Mouse (Mus musculus) forebrain, embryonic 14.5 days (tissue): ENCODE measurements around the gene Dusp1. TPM values are rescaled to one million over a fixed set of nuclear protein-coding genes. Genes with fewer than 3 reads are reported as not detected.

Experiments
- ATAC-seq: fragments of 200-750 bp; cut with Nextera tagmentation; 2 replicates; pipeline ENCODE4 v1.8.0; 2017; ENCODE audit warnings: mild to moderate bottlenecking, moderate library complexity
- DNase-seq: peaks from one replicate; pipeline ENCODE4 v3.0.0-alpha.2; 2015; ENCODE audit warnings: low spot score
- H3K27ac ChIP-seq: fragments of 300-500 bp; sonication (generic); 2 replicates; pipeline ENCODE4 v1.5.1; 2014; ENCODE audit warnings: low read depth, mild to moderate bottlenecking, control low read depth, low read length, moderate library complexity
- H3K27me3 ChIP-seq: fragments of 300-500 bp; sonication (generic); replicated peaks from 2 replicates; pipeline ENCODE4 v1.6.1; 2014; ENCODE audit warnings: low read length, control low read depth, mixed read lengths; ENCODE audit not compliant: control insufficient read depth, insufficient read depth
- H3K36me3 ChIP-seq: fragments of 300-500 bp; sonication (generic); 2 replicates; pipeline ENCODE4 v1.6.1; 2014; ENCODE audit warnings: low read length, control low read depth; ENCODE audit not compliant: control insufficient read depth, insufficient read depth
- H3K4me1 ChIP-seq: fragments of 300-500 bp; sonication (generic); 2 replicates; pipeline ENCODE4 v1.6.1; 2014; ENCODE audit warnings: antibody characterized with exemption, low read length, control low read depth; ENCODE audit not compliant: control insufficient read depth, insufficient read depth
- H3K4me2 ChIP-seq: fragments of 300-500 bp; sonication (generic); 2 replicates; pipeline ENCODE4 v1.6.1; 2014; ENCODE audit warnings: mild to moderate bottlenecking, control low read depth, low read length
- H3K4me3 ChIP-seq: fragments of 300-500 bp; sonication (generic); 2 replicates; pipeline ENCODE4 v1.5.1; 2014; ENCODE audit warnings: low read depth, low read length, control low read depth
- H3K9ac ChIP-seq: fragments of 300-500 bp; sonication (generic); 2 replicates; pipeline ENCODE4 v1.6.1; 2014; ENCODE audit warnings: mild to moderate bottlenecking, low read length, control low read depth, moderate library complexity
- H3K9me3 ChIP-seq: fragments of 300-500 bp; sonication (generic); replicated peaks from 2 replicates; pipeline ENCODE4 v1.6.1; 2016; ENCODE audit warnings: low read length, control low read depth, mixed read lengths; ENCODE audit not compliant: control insufficient read depth
- WGBS: fragments of 180-500 bp; shearing (Covaris S2); extraction: QIAGEN DNeasy Blood & Tissue Kit; methylation state at CpG from one replicate; pipeline ENCODE4 v1.1.7; 2014; 5-methylcytosine and 5-hydroxymethylcytosine counted together
- polyA plus RNA-seq: library from polyadenylated mRNA; unstranded; fragments of >200 nt; fragmentation: Nextera tagmentation; extraction: Ambion mirVana; gene quantifications from 2 replicates; pipeline ENCODE4 v1.2.1, GENCODE M21; 2014

Gene Dusp1
- polyA plus RNA-seq, 1 experiment from 2014 or later = 66.0 TPM

DNA sequence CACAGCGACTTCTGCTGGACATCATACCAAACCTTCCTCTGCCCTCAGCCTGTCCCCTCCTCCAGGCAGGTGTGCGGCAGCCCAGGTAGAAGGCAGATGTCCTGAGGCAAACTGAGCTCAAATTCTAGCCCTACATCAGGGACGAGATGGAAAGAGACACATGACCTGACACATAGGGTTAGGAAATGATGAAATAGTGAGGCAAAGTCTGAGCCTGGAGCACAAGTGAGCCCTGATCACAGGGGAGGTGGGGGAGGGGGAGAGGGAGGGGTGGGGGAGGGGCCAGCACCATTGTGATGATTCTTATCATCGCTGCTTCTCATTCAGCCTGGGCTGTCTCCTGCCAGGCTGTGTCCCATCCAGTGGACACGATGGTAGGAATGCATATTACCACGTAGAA lies 40.0 kb upstream of the Dusp1 start:
- H3K9me3 ChIP-seq = no peaks in the 10 kb centered on the region
- H3K4me1 ChIP-seq = no peaks in the 10 kb centered on the region
- H3K4me2 ChIP-seq = no peak overlapping the region
- DNase-seq = no peak
- H3K4me3 ChIP-seq = no peak overlapping the region
- no peaks in the 10 kb centered on the region; the same call in 1 of the 2 replicates for H3K36me3 ChIP-seq
- no peaks in the 10 kb centered on the region for H3K27me3 ChIP-seq
- no peak overlapping the region for H3K9ac ChIP-seq
- peak overlapping the region; percentile 35; the same call in 1 of the 2 replicates for H3K27ac ChIP-seq
- 72% methylated on average over 6 of the region's 6 CpGs for WGBS
- no peak for ATAC-seq

DNA sequence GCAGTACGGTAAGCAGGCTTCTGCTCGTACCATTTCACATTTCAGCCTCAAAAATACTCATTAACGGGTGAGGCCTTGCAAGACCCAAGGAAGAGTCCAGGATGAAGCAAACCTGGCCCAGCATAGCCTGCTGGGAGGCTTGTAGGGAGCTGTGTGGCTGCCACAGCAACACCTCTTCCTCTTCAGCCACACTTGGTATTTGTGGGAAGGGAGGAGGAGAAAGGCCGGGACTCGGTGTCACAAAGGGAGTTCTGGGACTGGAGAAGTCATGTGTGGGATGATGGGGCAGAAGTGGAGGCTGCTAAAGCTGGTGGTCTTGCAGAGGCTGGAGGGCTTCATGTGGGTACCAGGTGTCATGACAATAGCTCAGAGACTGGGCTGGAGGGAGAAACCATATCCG lies 39.6 kb upstream of the Dusp1 start:
- H3K27ac ChIP-seq = no peak overlapping the region
- no peaks in the 10 kb centered on the region for H3K27me3 ChIP-seq
- DNase-seq (no peak), ATAC-seq (no peak)
- no peak overlapping the region for H3K4me2 ChIP-seq
- no peaks in the 10 kb centered on the region for H3K9me3 ChIP-seq
- H3K4me1 ChIP-seq = peaks cover 1% of the 10 kb centered on the region; the same call in 1 of the 2 replicates
- 79% methylated on average over 6 of the region's 6 CpGs for WGBS
- H3K36me3 ChIP-seq = no peaks in the 10 kb centered on the region; the same call in 1 of the 2 replicates
- no peak overlapping the region for H3K9ac ChIP-seq
- H3K4me3 ChIP-seq = no peak overlapping the region

- DNase-seq = no peak
- Histone ChIP-seq H3K36me3 (no peaks in the 10 kb centered on the region; the same call in 1 of the 2 replicates), H3K4me2 (no peak overlapping the region), H3K27me3 (no peaks in the 10 kb centered on the region), H3K9me3 (no peaks in the 10 kb centered on the region), H3K27ac (no peak overlapping the region), H3K9ac (no peak overlapping the region), H3K4me3 (no peak overlapping the region), H3K4me1 (peaks cover 5% of the 10 kb centered on the region; the same call in 1 of the 2 replicates)
- WGBS = 71% methylated on average over 17 of the region's 17 CpGs
- no peak for ATAC-seq
These were observed 39.1 kb upstream of the Dusp1 start for GRCm38 (mm10) chr17:26600913-26601447.

GRCm38 (mm10) chr17:26598845-26599244 lies 36.9 kb upstream of the Dusp1 start:
- no peaks in the 10 kb centered on the region for H3K9me3 ChIP-seq
- H3K36me3 ChIP-seq = no peaks in the 10 kb centered on the region; the same call in 1 of the 2 replicates
- 92% methylated on average over 5 of the region's 5 CpGs for WGBS
- H3K4me2 ChIP-seq = no peak overlapping the region
- no peak for DNase-seq
- peaks cover 9% of the 10 kb centered on the region; the same call in 1 of the 2 replicates for H3K4me1 ChIP-seq
- H3K4me3 ChIP-seq = no peak overlapping the region
- H3K9ac ChIP-seq = no peak overlapping the region
- no peak overlapping the region for H3K27ac ChIP-seq
- ATAC-seq = no peak
- no peaks in the 10 kb centered on the region for H3K27me3 ChIP-seq

- no peak for DNase-seq
- Histone ChIP-seq H3K36me3 (0 out of 2 replicates have a peak, but pooled peaks cover 4% of the 10 kb centered on the region), H3K27ac (peak overlapping the region; percentile 40; the same call in 1 of the 2 replicates), H3K9ac (no peak overlapping the region), H3K9me3 (no peaks in the 10 kb centered on the region), H3K4me2 (no peak overlapping the region), H3K4me1 (peaks cover 9% of the 10 kb centered on the region; the same call in 1 of the 2 replicates), H3K27me3 (no peaks in the 10 kb centered on the region), H3K4me3 (no peak overlapping the region)
- ATAC-seq = no peak
- WGBS = 83% methylated on average over 6 of the region's 6 CpGs
These were observed 35.0 kb upstream of the Dusp1 start for GRCm38 (mm10) chr17:26596856-26597481.

GRCm38 (mm10) chr17:26596168-26596658 lies 34.3 kb upstream of the Dusp1 start:
- H3K27ac ChIP-seq = peak overlapping the region; percentile 40; the same call in 1 of the 2 replicates
- H3K4me3 ChIP-seq = no peak overlapping the region
- WGBS = 45% methylated on average over 7 of the region's 7 CpGs
- H3K9me3 ChIP-seq = no peaks in the 10 kb centered on the region
- DNase-seq (peak; percentile 66), ATAC-seq (peak; percentile 52; the same call in 1 of the 2 replicates)
- no peaks in the 10 kb centered on the region for H3K27me3 ChIP-seq
- no peak overlapping the region for H3K4me2 ChIP-seq
- H3K36me3 ChIP-seq = 0 out of 2 replicates have a peak, but pooled peaks cover 6% of the 10 kb centered on the region
- peaks cover 9% of the 10 kb centered on the region; the same call in 1 of the 2 replicates for H3K4me1 ChIP-seq
- no peak overlapping the region; the same call in 1 of the 2 replicates for H3K9ac ChIP-seq

GRCm38 (mm10) chr17:26595448-26596167 lies 33.7 kb upstream of the Dusp1 start:
- 64% methylated on average over 7 of the region's 7 CpGs for WGBS

DNA sequence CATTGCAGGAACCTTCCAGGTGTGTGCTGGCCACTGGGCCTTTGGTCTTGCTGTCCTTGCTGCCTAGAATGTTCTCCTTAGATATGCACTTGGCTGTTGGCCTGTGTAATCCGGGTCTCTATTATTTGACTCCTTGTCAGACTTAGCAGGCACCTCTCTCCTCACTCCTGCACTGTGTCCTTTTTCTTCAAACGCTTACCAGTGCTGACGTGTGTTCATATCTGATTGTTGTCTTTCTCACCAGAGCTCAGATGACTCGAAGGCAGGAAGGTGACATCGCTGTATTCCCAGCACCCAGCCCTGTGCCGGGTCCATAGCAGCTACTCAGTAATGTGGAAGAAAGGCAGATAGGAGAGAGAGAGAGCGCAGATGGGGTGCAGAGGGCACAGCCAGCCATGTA lies 33.0 kb upstream of the Dusp1 start:
- Histone ChIP-seq H3K4me2 (no peak overlapping the region), H3K27me3 (no peaks in the 10 kb centered on the region), H3K27ac (no peak overlapping the region), H3K9ac (no peak overlapping the region), H3K4me1 (peaks cover 9% of the 10 kb centered on the region; the same call in 1 of the 2 replicates), H3K4me3 (no peak overlapping the region), H3K9me3 (no peaks in the 10 kb centered on the region), H3K36me3 (0 out of 2 replicates have a peak, but pooled peaks cover 6% of the 10 kb centered on the region)
- 91% methylated on average over 7 of the region's 7 CpGs for WGBS
- no peak for ATAC-seq
- no peak for DNase-seq

More at GRCm38 (mm10) chr17:26595448-26596167, 33.7 kb upstream of the Dusp1 start:
- H3K4me2 ChIP-seq = no peak overlapping the region
- 0 out of 2 replicates have a peak, but pooled peaks cover 6% of the 10 kb centered on the region for H3K36me3 ChIP-seq
- peak overlapping the region; percentile 40; the same call in 1 of the 2 replicates for H3K27ac ChIP-seq
- no peaks in the 10 kb centered on the region for H3K9me3 ChIP-seq
- DNase-seq (no peak), ATAC-seq (no peak)
- no peak overlapping the region; the same call in 1 of the 2 replicates for H3K9ac ChIP-seq
- H3K4me3 ChIP-seq = no peak overlapping the region
- peaks cover 9% of the 10 kb centered on the region; the same call in 1 of the 2 replicates for H3K4me1 ChIP-seq
- no peaks in the 10 kb centered on the region for H3K27me3 ChIP-seq
